Mouse (Mus musculus) olfactory bulb, adult 2 months (tissue): ENCODE results near the gene Rsad1.

Experiments
- CTCF ChIP-seq: fragments of 200-500 bp; IDR thresholded peaks from 2 replicates; pipeline ENCODE4 v1.5.1; 2012; ENCODE audit warnings: low read depth, mild to moderate bottlenecking, low read length, moderate library complexity; ENCODE audit not compliant: insufficient read depth
- POLR2A ChIP-seq: fragments of 200-500 bp; IDR thresholded peaks from 2 replicates; pipeline ENCODE4 v1.6.1; 2012; ENCODE audit warnings: mild to moderate bottlenecking, low read depth, low read length, moderate library complexity; ENCODE audit not compliant: insufficient read depth

GRCm38 (mm10) chr11:94566534-94566933, 17.5 kb upstream of the Rsad1 start:
- TF ChIP-seq CTCF = no peak
- no peak for TF ChIP-seq POLR2A
